Mouse (Mus musculus): ENCODE data around the gene Zbtb4.

Gene Zbtb4

DNA sequence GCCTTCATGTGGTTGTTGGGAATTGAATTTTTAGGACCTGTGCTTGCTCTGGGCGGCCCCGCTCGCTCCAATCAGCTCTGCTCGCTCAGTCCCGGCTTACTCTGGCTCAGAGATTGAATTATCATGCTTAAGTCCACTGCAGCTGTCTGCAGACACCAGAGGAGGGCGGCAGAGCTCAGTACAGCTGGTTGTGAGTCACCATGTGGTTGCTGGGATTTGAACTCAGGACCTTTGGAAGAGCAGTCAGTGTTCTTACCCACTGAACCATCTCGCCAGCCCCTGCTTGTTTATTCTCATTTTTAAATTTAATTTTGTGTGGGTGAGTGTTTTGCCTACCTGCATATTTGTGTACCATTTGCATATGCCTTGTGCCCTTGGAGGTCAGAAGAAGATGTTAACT lies 2.2 kb upstream of the Zbtb4 start:
- peak; percentile 52 for DNase-seq (ENCODE audit: low read depth)

DNA sequence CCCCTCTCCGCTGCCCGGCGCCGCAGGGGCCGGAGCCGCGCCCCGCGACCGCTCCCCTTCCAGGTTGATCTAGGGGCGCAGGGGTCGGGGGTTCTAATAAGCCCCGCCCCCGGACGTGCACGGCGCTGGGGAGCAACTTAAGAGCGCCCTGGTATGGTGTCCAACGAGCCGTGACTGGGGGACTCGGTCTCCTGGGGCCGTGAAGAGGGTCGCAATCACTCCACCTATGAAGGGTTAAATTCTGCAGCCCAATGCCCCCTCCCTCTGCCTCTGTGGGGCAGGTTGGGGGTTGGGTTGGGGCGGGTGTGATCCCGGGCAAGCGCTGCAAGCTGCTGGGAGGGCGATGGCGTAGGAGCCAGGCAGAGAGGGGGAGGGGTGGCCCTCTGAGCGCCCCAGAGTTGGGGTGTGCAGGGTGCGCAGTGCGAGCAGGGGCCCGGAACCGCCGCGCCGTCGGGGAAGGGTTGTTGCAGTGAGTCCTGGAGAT lies 456 bp downstream of the Zbtb4 start:
- peak; percentile 89 for DNase-seq (ENCODE audit: low read depth)

DNA sequence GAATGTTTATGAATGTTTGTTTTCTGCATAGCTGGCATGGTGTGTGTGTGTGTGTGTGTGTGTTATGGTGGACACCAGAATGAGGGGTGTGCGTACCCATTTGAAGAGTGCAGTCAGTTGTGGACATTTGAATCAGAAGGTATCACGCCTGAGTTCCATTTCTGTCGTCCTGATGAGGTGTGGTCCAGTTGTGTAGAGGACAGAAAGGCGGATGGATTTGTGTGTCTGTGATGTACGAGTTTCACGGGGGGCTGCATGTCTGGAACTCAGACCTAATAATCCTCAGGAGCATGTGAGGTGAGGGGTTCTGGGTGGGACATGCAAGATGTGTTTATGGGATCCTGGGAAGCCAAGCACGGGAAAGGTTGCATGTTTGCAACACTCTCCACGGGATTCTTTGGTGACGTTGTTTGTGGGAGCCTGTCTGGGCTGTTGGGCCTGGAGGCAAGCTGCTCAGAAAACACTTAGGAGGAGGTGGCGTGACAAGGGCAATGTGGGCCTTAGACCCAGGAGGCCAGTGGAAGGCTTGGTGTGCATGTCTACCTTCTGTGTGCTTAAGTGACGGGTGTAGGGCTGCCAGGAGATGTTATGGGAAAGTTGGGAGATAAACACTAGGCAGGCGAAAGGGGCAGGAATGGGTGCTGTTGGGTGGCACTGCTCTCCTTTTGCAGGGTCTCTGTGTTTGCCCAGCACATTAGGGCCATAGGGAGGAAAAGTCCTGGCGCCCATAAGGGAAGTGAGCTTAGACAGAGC lies 1.3 kb downstream of the Zbtb4 start:
- no peak for DNase-seq (ENCODE audit: low read depth)

DNA sequence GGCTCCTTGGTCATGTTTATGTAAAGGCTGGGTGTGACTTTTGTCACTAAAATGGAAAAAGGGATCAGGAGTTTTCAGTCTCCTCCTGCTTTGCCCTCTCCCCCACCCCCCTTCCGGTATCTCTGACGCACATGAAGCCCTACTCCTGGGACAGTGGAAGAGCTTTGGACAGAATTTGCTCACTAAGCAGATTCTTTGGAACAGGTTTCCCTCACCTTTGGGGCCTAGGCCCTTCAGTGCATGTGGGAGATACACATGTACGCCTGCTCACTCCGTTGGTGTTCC lies 1.9 kb downstream of the Zbtb4 start:
- DNase-seq (ENCODE audit: low read depth), result peak; percentile 16

DNA sequence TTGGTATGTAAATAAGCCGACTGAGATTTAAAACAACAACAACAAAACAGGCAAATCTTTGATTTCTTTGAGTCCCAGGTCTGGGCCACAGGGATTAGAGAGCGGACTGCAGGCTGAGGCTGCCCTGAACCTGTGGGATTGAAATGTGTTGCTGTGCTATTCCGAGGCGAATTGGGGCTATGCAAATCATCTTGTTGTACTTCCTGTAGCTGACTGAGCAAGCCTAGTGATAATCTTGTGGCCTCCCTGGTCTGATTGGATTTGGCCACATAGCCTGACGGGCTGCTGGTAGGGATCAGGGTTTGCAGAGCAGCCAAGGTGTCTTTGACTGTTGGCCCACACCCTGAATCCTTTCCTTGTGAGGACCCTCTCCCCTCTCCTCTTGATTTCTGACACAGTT lies 9.2 kb downstream of the Zbtb4 start:
- no peak for DNase-seq (ENCODE audit: low read depth)

DNA sequence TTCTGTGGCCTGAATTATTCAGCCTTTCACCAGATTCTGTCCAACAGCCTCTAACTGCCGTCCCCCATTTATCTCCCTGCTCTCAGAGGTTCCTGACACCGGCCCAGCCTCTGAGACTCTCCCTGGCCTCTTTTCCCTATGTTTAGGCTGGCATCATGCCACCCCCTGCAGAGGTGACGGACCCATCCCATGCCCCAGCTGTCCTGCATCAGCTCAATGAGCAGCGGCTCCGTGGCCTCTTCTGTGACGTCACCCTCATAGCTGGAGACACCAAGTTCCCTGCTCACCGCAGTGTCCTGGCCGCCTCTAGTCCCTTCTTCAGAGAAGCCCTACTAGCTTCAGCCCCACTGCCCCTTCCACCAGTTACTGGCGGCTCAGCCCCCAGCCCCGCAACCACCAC lies 10.0 kb downstream of the Zbtb4 start:
- no peak for DNase-seq (ENCODE audit: low read depth)

DNA sequence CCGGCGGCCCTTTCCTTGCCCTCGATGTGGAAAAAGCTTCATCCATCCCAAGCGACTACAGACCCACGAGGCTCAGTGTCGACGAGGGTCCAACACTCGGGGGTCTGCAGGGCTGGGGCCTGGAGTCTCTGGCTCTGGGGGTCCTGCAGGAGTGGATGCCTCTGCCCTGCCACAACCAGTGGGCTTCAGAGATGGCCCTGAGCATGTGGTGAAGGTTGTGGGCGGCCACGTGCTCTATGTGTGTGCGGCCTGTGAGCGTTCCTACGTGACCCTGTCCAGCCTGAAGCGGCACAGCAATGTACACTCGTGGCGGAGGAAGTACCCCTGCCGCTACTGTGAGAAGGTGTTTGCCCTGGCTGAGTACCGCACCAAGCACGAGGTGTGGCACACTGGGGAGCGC lies 10.8 kb downstream of the Zbtb4 start:
- DNase-seq (ENCODE audit: low read depth), result no peak

DNA sequence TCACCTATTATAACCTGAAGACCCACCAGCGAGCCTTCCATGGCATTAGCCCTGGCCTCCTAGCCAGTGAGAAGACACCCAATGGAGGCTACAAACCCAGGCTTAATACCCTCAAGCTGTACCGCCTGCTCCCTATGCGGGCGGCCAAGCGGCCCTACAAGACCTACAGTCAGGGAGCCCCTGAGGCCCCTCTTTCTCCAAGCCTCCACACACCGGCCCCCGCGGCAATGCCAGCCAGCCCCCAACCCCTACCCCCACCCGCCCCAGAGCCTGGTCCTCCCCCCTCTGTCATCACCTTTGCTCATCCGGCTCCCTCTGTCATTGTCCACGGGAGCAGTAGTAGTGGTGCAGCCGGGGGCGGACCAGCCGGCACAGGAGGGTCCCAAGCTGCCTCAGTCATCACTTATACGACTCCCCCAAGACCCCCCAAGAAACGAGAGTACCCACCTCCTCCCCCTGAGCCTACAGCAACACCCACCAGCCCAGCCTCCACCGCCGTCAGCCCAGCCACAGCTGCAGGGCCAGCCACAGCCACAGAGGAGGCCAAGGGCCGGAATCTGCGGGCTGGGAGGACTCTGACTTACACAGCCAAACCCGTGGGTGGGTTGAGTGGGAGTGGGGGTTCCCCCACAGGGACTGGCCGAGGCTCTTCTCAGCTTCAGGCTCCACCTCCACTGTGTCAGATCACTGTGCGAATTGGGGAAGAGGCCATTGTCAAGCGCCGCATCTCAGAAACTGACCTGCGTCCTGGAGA lies 12.0 kb downstream of the Zbtb4 start:
- DNase-seq (ENCODE audit: low read depth), result no peak

DNA sequence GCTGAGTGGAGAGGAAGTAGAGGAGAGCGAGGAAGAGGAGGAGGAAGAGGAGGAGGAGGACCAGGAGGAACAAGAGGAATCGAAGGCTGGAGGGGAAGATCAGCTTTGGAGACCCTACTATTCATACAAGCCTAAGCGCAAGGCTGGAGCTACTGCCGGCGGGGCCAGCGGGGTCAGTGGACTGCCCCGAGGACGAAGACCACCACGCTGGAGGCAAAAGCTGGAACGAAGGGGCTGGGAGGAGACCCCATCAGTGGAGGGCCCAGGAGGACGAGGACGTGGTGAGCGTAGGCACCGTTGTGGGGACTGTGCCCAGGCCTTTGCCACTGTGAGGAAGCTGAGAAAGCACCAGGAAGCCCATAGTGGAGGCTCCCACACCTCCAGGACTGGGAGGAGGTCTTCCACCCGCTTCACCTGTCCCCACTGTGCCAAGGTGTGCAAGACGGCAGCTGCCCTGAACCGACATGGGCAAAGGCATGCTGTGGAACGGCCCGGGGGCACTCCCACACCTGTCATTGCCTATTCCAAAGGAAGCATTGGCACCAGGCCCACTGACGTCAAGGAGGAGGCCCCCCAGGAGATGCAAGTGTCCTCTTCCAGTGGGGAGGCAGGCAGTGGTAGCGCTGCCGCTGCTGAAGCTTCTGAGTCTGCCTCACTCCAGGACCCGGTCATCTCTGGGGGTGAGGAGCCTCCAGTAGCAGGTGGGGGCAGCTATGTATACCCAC lies 12.7 kb downstream of the Zbtb4 start:
- DNase-seq (ENCODE audit: low read depth), result no peak

DNA sequence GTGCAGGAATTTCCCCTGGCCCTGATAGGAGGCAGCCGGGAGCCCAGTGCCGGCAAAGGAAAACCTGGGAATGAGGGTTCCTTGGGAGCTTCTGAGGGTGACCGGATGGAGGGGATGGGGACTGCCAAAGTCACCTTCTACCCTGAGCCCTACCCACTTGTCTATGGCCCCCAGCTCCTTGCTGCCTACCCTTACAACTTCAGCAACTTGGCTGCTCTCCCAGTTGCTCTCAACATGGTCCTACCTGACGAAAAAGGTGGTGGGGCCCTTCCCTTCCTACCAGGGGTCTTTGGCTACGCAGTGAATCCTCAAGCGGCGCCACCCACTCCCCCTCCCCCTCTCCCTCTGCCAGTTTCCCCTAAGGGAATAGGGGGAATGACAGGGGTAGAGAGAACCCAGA lies 13.3 kb downstream of the Zbtb4 start:
- DNase-seq (ENCODE audit: low read depth), result no peak

DNA sequence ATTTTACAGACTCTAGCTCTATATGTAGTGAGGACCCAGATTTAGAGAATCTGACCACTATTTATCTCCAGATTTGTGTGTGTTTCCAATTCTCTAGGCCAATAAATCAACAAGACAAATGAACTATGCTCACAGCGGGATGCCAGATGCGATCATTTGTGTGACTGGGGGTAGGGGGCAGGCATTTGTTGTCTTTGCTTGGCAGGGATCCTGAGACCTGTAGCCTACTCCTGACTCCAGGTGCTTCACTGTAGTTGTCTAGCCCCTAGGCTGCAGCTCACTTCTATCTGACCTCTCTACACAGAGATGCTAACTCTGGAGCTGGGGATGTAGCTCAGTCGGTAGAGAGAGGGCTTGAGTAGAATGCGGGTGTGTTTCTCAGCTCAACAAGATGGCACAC lies 16.1 kb downstream of the Zbtb4 start:
- DNase-seq (ENCODE audit: low read depth), result no peak

DNA sequence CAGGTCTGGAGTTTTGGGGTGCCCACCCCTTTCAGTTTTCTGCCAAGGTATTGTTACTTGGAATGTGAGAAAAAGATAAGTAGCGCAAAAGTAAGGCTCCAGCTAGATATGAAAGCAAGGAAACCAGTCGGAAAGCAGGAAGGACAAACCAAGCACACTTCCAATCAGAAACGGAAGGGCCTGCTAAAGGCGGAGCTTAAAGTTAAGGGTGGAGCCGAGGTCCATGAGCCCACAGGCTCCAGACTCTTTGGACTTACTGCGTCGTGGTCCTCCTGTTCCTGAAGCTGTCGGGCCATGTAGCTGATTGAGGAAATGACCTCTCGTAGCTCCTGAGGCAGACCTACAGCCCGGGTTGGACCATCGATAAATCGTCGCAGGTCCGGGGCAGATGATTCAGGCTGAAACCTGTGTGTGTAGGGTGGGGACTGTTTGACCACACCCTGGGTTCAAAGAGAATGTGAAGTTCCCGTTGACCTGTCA lies 19.1 kb downstream of the Zbtb4 start:
- DNase-seq (ENCODE audit: low read depth), result peak; percentile 37

DNA sequence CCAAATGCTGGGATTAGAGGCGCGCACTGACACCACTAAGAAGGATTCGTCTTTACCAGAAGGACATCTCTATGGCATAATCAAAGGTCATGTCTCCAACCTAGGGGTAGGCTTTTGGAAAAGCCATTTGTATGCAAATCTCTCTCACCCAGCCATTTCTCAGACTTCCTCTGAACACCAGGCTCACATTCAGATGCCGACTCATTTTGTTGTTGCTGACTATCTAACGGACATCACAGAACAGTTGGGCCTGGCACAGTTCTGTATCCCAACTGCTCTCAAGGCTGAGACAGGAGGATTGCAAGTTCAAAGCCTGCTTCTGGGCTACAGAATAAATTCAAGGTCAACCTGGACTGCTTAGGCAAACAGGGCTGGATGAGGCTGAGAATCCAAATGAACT lies 21.6 kb downstream of the Zbtb4 start:
- DNase-seq (ENCODE audit: low read depth), result no peak

DNA sequence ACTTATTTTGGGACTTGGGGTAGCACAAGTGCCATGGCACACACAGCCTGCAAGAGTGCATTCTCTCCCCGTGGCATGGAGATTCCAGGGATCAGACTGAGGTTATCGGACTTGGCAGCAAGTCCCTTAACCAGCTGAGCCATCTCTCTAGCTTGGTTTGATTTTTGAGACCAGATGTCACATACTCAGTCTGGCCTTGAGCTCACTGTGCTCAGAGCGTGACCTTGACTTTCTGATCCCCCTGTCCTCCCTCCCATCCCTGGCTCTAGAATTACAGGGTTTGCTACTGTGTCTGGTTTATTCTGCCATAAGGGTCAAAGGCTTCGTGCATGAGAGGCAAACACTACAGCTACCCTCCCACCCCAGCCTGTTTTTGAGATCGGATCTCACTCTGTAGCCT lies 23.7 kb downstream of the Zbtb4 start:
- DNase-seq (ENCODE audit: low read depth), result no peak

DNA sequence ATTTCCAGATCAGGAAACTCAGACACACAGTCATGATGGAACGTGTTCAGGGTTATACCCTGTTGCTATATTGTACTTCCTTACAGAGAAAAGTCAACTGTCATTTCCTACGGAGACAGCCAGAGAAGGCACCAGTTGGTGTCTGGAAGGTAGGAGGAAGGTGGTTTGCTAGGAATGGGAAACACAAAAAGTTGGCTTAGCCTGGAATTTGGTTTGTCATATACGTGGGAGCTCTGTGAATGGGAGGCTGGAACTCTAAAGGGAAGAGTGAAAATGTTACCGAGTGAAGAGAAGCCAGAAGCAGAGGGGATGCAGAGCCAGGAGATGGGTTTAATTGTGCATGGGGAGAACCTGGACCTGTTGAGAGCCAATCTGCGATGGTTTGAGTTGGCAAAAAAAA lies 25.7 kb downstream of the Zbtb4 start:
- no peak for DNase-seq (ENCODE audit: low read depth)

DNA sequence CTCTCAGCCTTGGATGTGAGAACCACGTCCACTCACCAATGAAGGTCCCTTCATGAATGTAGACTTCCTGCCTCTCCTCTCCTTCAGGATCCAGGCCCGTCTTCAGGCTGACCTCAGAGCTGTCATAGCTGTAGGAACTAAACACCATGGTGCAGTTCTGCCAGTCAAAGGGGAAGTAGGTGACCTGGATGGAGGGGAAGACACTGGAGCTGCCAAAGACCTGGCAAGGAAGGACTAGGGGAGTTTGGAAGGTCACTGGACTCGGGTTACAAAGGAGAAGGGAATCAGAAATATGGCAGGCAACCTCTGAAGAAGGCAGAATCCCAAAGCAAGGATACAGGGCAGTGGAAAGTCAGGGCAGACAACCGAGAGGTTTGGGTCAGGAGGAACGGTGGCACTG lies 27.7 kb downstream of the Zbtb4 start:
- DNase-seq (ENCODE audit: low read depth), result no peak

DNA sequence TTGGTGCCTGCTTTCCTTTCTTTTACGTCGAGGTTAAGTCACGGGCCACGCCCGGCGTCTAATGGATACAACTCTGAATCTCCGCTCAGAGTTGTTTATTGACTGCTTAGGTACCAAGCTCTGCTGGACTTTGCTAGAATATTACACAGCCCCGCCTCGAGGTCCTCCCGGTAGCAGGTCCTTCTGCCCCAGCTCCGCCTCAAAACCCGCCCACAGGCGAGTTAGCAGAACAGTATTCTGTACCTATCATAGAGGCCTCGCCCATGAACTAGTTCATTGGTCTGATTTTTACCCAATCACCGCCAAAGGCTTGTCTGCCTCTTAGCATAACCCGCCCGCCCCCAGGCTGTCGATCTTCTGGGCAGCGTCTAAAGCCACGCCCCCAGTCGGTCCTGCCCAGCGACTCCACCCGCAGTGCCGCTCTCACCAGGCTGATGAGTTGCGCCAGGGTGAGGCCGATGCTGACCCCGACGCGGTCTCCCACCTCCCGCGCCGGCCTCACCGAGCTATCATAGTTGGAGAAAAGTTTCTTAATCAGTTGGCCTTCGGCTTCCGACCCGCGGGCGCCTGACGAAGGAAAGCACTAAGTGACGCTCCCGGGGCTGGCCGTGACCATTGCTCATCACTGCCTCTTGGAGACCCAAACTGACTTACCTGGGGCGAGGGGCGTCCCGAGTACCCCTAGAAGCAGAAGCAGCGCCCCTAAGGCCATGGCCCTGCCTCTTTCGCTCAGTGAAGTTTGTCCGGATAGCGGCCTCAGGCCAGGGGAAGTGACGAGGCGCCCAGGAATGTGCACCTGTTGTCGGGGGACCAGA lies 29.7 kb downstream of the Zbtb4 start, which contains the start of gene Chrnb1:
TSS of gene Chrnb1 (minus strand) at position 776 of the 815 bp plus-strand sequence.
- DNase-seq (ENCODE audit: low read depth), result peak; percentile 96

DNA sequence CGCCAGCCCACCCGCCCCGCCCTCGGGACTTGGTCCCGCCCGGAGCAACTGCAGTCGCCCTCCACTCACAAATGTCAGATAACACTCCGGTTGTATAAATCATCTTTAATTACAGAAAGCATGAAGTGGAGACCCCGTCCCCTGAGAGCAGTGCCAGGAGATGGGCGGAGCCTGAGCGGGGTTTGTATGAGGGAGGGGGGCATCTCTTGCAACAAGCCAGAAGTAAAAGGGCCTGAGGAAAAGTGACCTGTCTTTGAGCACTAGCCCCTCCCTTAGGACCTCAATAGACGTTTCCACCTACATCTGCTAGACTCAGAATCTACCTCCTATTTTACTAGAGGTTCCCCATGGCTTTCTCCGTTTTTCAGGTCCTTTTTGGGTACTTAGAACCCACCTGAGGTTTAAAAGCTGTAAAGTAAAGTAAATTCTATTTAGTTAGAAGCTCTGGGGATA lies 30.3 kb downstream of the Zbtb4 start:
- peak; percentile 52 for DNase-seq (ENCODE audit: low read depth)

DNA sequence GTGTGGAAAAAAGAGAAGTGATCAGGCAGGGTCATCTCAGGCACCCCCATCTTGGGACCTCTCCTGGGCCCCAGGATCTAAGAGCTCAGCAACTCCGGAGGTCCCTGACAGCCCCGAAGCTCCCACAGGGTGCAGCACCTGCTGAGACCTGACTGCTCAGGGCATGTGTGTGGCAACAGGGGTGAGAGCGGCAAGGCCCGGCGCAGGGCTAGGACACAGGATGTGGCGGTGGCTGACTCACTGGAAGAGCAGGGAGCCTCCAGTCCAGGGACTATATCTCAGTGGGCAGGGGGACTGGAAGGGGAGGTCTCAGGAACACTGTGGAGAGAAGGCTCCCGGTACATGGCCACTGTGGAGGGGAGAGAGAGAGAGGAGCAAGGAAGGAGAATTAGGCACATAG lies 32.2 kb downstream of the Zbtb4 start:
- peak; percentile 21 for DNase-seq (ENCODE audit: low read depth)

DNA sequence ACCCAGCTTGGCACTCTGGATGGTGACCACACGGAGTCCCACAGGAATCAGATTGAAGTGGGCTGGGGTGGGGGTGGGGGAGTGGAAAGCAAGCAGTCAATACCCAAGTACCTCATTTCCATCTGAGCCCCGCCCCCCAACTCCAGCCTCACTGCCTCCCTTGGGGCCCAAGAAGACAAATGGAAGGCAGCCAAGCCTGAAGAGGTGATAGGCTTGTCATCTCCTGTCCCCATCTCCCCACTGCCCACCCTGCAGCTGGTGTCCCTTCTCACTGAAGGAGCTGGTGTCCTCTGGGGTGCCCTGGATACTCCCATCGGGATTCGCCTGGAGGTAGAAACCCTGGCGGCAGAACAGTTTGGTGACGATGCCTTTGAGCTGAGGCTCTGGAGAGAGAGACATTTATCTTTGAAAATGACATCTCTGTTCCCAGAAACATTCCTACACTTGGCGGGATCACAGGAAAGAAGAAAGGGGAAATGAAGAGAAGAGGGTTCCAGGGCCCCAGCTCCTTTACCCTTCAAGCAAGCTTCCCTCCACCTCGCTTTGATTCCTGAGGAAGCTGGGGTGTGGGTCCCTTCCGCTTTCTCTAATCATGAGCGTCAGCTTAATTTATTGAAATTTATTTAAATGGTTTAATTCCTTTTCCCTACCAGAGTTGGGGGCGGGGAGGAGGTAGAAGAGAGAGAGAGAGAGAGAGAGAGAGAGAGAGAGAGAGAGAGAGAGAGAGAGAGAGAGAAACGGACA lies 33.9 kb downstream of the Zbtb4 start:
- peak; percentile 36 for DNase-seq (ENCODE audit: low read depth)

DNA sequence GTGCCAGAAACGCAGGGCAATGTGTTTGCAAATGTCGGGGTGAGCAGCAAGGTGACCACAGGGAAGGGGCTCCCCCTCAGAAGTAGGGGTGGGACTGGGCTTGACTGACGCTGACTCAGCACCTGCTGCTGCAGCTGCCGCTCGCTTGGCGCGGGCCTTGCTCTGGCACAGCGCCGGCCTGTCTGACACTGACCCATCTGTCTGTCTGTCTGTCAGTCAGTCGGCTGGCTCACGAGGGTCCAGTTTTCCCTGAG lies 34.4 kb downstream of the Zbtb4 start:
- DNase-seq (ENCODE audit: low read depth), result no peak

Data from induced T-regulatory cell, adult 2 months (primary cell).